ENCODE assay signal across 8 mouse cellular contexts in genomic region chr7:27159882-27160281, GRCm38 (mm10). TPM values are rescaled to one million over a fixed set of nuclear protein-coding genes. Genes with fewer than 3 reads are reported as not detected.
DNase-seq lines count a peak whose midpoint lies in the region; ATAC-seq and TF ChIP-seq lines count a peak whose summit lies in the region.

No protein-coding gene starts in this region.

- H3K27me3 ChIP-seq in hindbrain, embryonic 16.5 days (replicated peaks; ENCODE audit: control insufficient read depth, insufficient read depth, low read length): no peaks in the 10 kb centered on the region

- no peak overlapping the region for H3K27ac ChIP-seq in hindbrain, embryonic 16.5 days (ENCODE audit: low read depth, low read length)
- H3K27ac ChIP-seq in left cerebral cortex, adult 2 months: no peak overlapping the region; the same call in 1 of the 2 replicates

- H3K9ac ChIP-seq in hindbrain, embryonic 16.5 days (ENCODE audit: low read depth, low read length): no peak overlapping the region

- no peak overlapping the region for H3K4me2 ChIP-seq in hindbrain, embryonic 16.5 days (ENCODE audit: low read length)

- peak; percentile 97 for TF ChIP-seq CTCF in left cerebral cortex, adult 2 months (IDR thresholded peaks at IDR 0.05)

- peaks cover 49% of the 10 kb centered on the region for H3K4me1 ChIP-seq in hindbrain, embryonic 16.5 days (ENCODE audit: control insufficient read depth, insufficient read depth, low read depth, low read length)

- 14% methylated on average over 8 of the region's 8 CpGs for WGBS in hindbrain, embryonic 16.5 days

- intact Hi-C loops in left cerebral cortex, adult 2 months (cut with DNase I): no loop called here

- DNase-seq in T-cell, adult 2 months (ENCODE audit: low spot score): peak; percentile 88
- DNase-seq in cerebellum, postnatal 25 days: peak; percentile 88 to 91
- peak; percentile 85 for DNase-seq in gastrocnemius, adult 18-20 months (ENCODE audit: low spot score)
- DNase-seq in left cerebral cortex, adult 2 months (ENCODE audit: extremely low spot score in 1 of 2, low spot score in 2 of 2): peak; percentile 85 to 86
- peak; percentile 85 to 91 for DNase-seq in right cerebral cortex, adult 2 months (ENCODE audit: low spot score in 2 of 2)
- DNase-seq in urinary bladder, postnatal 10 days (ENCODE audit: low spot score): peak; percentile 57

- H3K4me3 ChIP-seq in hindbrain, embryonic 16.5 days (ENCODE audit: low read length): no peak overlapping the region
- H3K4me3 ChIP-seq in left cerebral cortex, adult 2 months: no peak overlapping the region

- no peaks in the 10 kb centered on the region for H3K9me3 ChIP-seq in hindbrain, embryonic 16.5 days (ENCODE audit: control insufficient read depth, low read length)

- H3K36me3 ChIP-seq in hindbrain, embryonic 16.5 days (ENCODE audit: control insufficient read depth, insufficient read depth, low read length): peaks cover 27% of the 10 kb centered on the region

- peak; percentile 88 for ATAC-seq in hindbrain, embryonic 16.5 days
- peak; percentile 94 for ATAC-seq in megakaryocyte, adult 5-6 weeks (ENCODE audit: poor library complexity, severe bottlenecking)

RNA-seq across cellular contexts. Expression of gene Cyp2t4, which starts 6.4 kb away (rescaled TPM):
- total RNA-seq in gastrocnemius, adult 18-20 months (2021): not detected
- polyA plus RNA-seq in hindbrain, embryonic 16.5 days (2015; fragmentation: Nextera tagmentation; extraction: Ambion mirVana): 0.13 and 0.30 TPM in 2 replicates
- not detected for total RNA-seq in left cerebral cortex, adult 2 months (2021)
- total RNA-seq in megakaryocyte, adult 5-6 weeks (2015): not detected in 2 replicates
- not detected in 2 replicates for total RNA-seq in megakaryocyte, adult 5-6 weeks (2017)

RNA-seq across cellular contexts. Expression of gene Egln2, which starts 6.7 kb away (rescaled TPM):
- total RNA-seq in gastrocnemius, adult 18-20 months (2021): 100 to 1,000 TPM; 107 to 108 TPM
- 92.7 and 102 TPM in 2 replicates for polyA plus RNA-seq in hindbrain, embryonic 16.5 days (2015; fragmentation: Nextera tagmentation; extraction: Ambion mirVana)
- total RNA-seq in left cerebral cortex, adult 2 months (2021): 100 to 1,000 TPM in 1 of 2 experiments, 10 to 100 TPM in 1; 92.8 to 109 TPM
- 11.1 and 12.5 TPM in 2 replicates for total RNA-seq in megakaryocyte, adult 5-6 weeks (2015)
- total RNA-seq in megakaryocyte, adult 5-6 weeks (2017): 22.2 and 29.6 TPM in 2 replicates

RNA-seq across cellular contexts. Expression of gene Rab4b, which starts 18.8 kb away (rescaled TPM):
- total RNA-seq in gastrocnemius, adult 18-20 months (2021): 1 to 10 TPM; 6.0 to 6.1 TPM
- polyA plus RNA-seq in hindbrain, embryonic 16.5 days (2015; fragmentation: Nextera tagmentation; extraction: Ambion mirVana): 112 and 118 TPM in 2 replicates
- total RNA-seq in left cerebral cortex, adult 2 months (2021): 10 to 100 TPM; 89.7 to 93.2 TPM
- total RNA-seq in megakaryocyte, adult 5-6 weeks (2015): 65.7 and 73.7 TPM in 2 replicates
- total RNA-seq in megakaryocyte, adult 5-6 weeks (2017): 26.8 and 30.4 TPM in 2 replicates

RNA-seq across cellular contexts. Expression of gene Gm21983, which starts 21.0 kb away (rescaled TPM):
- total RNA-seq in gastrocnemius, adult 18-20 months (2021): under 1 TPM in 1 of 2 experiments, not detected in 1; 0.21 TPM
- polyA plus RNA-seq in hindbrain, embryonic 16.5 days (2015; fragmentation: Nextera tagmentation; extraction: Ambion mirVana): not detected in 2 replicates
- total RNA-seq in left cerebral cortex, adult 2 months (2021): not detected
- not detected in 2 replicates for total RNA-seq in megakaryocyte, adult 5-6 weeks (2015)
- total RNA-seq in megakaryocyte, adult 5-6 weeks (2017): not detected in 2 replicates

RNA-seq across cellular contexts. Expression of gene Mia, which starts 21.1 kb away (rescaled TPM):
- total RNA-seq in gastrocnemius, adult 18-20 months (2021): not detected
- polyA plus RNA-seq in hindbrain, embryonic 16.5 days (2015; fragmentation: Nextera tagmentation; extraction: Ambion mirVana): 30.3 and 40.5 TPM in 2 replicates
- 1 to 10 TPM in 1 of 2 experiments, under 1 TPM in 1; 0.68 to 1.6 TPM for total RNA-seq in left cerebral cortex, adult 2 months (2021)
- not detected in 2 replicates for total RNA-seq in megakaryocyte, adult 5-6 weeks (2015)
- total RNA-seq in megakaryocyte, adult 5-6 weeks (2017): not detected in 2 replicates
